Mouse (Mus musculus): ENCODE measurements around the gene Rhcg. TPM values are rescaled to one million over a fixed set of nuclear protein-coding genes. Genes with fewer than 3 reads are reported as not detected.

Gene Rhcg
- total RNA-seq, 2 experiments from 2014 or later, result 1.5 to 3.2 TPM

DNA sequence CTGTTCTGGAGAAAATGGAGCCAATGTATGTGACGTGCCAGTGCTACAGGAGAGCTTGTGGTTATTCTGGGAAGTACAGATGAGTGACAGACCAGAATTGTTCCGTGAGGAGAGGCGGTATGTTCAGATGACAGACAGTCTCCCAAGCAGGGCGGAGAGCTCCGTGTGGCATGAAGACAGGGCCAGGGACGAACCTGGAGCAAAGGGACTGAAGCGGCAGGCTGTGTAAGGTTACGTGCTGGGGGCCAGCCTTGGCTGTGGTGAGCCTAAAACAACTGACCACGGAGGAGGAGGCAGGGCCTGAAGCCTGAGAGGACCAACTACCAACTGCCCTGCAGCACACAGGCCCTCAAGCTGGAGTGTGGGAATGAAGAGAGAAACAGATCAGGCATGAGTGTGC is 5.6 kb downstream of the Rhcg start:
- intact Hi-C loops (cut with DNase I), result loop anchor here (2.0 to 10.0 kb wide), 3 partner anchors 35 to 173 kb away; no protein-coding TSS in a partner anchor
- DNase-seq (ENCODE audit: extremely low spot score in 1 of 2, low spot score in 2 of 2), result no peak

- DNase-seq (ENCODE audit: extremely low spot score in 1 of 2, low spot score in 2 of 2), result peak in 1 of 2 experiments; percentile 68
- intact Hi-C loops (cut with DNase I), result no loop called here
Measured at GRCm38 (mm10) chr7:79607263-79607921, 10.1 kb downstream of the Rhcg start.

GRCm38 (mm10) chr7:79606766-79607165 is 10.7 kb downstream of the Rhcg start:
- intact Hi-C loops (cut with DNase I), result no loop called here
- no peak for DNase-seq (ENCODE audit: extremely low spot score in 1 of 2, low spot score in 2 of 2)

DNA sequence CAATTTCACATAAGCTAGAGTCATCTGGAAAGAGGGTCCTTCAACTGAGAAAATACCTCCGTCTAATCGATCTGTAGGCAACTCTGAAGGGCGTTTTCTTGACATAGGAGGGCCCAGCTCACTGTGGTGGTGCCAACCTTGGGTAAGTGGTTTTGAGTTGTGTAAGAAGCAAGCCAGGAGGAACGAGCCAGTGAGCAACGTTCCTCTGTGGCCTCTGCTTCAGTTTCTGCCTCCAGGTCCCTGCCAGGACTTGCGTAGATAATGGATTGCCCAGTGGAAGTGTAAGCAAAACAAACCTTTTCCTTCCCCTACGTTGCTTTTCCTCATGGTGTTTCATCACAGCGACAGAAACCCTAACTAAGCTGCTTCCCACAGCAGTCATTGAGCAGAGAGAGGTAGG is 15.5 kb downstream of the Rhcg start:
- no peak for DNase-seq (ENCODE audit: extremely low spot score in 1 of 2, low spot score in 2 of 2)
- intact Hi-C loops (cut with DNase I), result no loop called here

DNA sequence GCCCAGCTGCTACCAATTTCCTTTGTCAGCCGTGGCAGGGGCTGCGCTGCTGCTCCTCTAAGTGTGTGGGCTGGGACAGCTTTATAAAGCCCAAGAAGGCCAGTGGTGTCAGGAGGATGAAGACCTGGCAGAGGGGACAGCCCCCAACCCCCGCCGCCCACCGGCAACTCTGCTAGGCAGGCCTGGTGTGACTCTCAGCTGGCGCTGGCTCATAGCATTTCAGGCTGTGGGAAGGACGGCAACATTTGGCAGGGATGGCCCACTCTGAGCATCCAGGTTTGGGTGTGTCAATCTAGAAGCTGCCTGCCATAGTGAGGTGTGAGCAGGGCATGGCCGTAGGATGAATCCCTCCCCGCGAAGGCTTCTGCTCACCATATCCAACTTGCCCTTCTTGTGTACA is 17.3 kb downstream of the Rhcg start:
- DNase-seq (ENCODE audit: extremely low spot score in 1 of 2, low spot score in 2 of 2), result no peak
- intact Hi-C loops (cut with DNase I), result no loop called here

GRCm38 (mm10) chr7:79594854-79595253 is 22.6 kb downstream of the Rhcg start:
- intact Hi-C loops (cut with DNase I), result loop anchor here (1.0 to 10.0 kb wide), 3 partner anchors 48 to 220 kb away; no protein-coding TSS in a partner anchor
- DNase-seq (ENCODE audit: extremely low spot score in 1 of 2, low spot score in 2 of 2), result peak; percentile 72 to 82

DNA sequence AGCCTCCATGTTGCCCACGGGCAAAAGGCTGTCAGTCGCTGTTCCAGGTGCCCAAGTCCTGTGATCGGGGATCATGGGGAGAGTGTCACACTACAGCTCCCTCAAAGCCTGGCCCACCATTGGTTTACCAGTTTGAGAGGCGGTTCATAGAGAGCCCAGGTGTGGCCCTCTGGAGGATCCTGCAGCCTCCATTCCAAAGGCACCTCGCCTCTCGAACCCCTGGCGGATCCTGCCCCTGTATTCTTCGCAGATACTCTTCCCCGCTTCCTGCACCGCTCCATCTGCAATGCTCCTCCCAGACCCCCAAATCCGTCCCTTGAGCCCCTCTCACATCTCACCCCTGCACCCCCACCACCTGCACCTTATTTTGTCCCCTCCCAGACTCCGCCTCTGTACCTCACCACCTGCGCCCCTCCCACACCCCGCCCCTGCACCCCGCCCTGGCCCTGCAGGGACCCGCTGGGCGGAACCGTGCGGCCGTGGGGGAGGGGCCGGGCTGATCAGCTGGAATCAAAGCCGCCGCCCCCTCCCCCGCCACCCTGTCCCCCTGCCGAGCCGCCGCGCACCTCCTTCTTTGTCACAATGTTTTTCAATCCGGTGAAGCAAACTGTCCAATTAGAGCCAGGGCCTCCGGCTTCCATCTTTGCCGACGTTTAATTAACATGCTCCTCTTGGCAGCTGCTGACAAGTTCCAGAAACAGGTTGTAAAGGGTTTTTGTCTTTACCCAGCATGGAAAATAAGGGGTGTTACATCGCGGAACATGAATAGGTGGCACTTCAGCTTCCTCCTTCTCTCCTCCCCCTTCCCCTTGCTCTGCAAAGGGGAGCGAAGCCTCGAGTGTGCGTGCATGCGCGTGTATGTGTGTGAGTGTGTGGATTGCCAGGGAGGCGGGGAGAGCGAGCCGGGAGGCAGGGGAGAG is 25.4 kb downstream of the Rhcg start:
- intact Hi-C loops (cut with DNase I), result loop anchor here (1.0 to 10.0 kb wide), 3 partner anchors 15 to 217 kb away; no protein-coding TSS in a partner anchor
- peak; percentile 83 to 85 for DNase-seq (ENCODE audit: extremely low spot score in 1 of 2, low spot score in 2 of 2)

DNA sequence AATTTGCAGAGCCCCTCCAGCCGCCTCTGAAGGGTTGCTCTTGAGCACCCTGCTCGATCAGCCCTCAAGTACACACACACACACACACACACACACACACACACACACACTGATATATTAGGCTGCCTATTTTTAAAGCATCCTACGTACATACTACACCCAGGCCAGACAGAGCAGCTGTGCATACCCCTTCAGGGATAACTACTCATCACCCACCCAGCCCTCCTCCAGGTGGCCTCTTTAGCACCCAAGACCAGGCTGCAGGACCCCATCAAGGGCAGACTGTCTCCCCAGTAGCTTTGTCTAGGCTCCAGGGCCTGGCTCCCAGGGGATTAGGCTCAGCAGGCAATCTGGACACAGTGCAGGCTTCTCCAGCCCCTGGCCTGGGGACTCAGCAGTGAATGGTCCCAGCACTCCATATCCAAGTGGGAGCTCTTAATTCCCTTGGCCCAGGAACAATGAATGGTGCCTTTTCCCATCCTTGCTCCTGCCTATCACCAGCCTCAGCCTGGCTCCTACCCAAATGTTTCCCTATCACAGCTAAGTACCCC is 26.8 kb downstream of the Rhcg start:
- DNase-seq (ENCODE audit: extremely low spot score in 1 of 2, low spot score in 2 of 2), result no peak
- intact Hi-C loops (cut with DNase I), result loop anchor here (2.0 to 10.0 kb wide), 2 partner anchors 14 to 216 kb away; no protein-coding TSS in a partner anchor

- no peak for DNase-seq (ENCODE audit: extremely low spot score in 1 of 2, low spot score in 2 of 2)
- intact Hi-C loops (cut with DNase I), result loop anchor here (2.0 to 10.0 kb wide), 2 partner anchors 13 to 215 kb away; no protein-coding TSS in a partner anchor
Measured at GRCm38 (mm10) chr7:79589763-79590559, 27.5 kb downstream of the Rhcg start.

DNA sequence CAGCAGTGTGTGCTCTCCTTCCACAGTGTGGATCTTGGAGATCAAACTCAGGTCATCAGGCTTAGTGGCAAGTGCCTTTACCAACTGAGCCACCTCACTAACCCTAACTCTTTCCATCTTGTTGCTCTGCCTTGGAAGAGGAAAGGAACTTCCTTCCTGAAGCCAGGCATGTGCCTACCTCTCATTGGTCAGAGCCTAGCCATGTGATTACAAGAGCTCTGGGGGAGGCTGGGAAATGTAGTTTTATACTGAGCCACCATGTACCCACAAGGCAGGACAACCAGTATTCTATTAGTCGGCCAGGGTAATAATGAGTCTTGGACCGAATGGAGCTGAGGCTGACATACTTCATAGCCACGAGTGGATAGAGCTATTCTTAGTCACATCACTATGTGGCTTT is 29.2 kb downstream of the Rhcg start:
- intact Hi-C loops (cut with DNase I), result no loop called here
- DNase-seq (ENCODE audit: extremely low spot score in 1 of 2, low spot score in 2 of 2), result no peak

- intact Hi-C loops (cut with DNase I), result no loop called here
- peak; percentile 48 to 57 for DNase-seq (ENCODE audit: extremely low spot score in 1 of 2, low spot score in 2 of 2)
Measured at GRCm38 (mm10) chr7:79578851-79579241, 38.6 kb downstream of the Rhcg start.

- intact Hi-C loops (cut with DNase I), result loop anchor here (2.0 kb wide), 1 partner anchor 13 kb away; no protein-coding TSS in a partner anchor
- peak in 1 of 2 experiments; percentile 53 for DNase-seq (ENCODE audit: extremely low spot score in 1 of 2, low spot score in 2 of 2)
Measured at GRCm38 (mm10) chr7:79577931-79578850, 39.3 kb downstream of the Rhcg start.

- peak in 1 of 2 experiments; percentile 71 for DNase-seq (ENCODE audit: extremely low spot score in 1 of 2, low spot score in 2 of 2)
- intact Hi-C loops (cut with DNase I), result loop anchor here (2.0 kb wide), 1 partner anchor 14 kb away; no protein-coding TSS in a partner anchor
Measured at GRCm38 (mm10) chr7:79577096-79577874, 40.2 kb downstream of the Rhcg start.

- intact Hi-C loops (cut with DNase I), result loop anchor here (2.0 kb wide), 1 partner anchor 14 kb away; no protein-coding TSS in a partner anchor
- peak in 1 of 2 experiments; percentile 74 for DNase-seq (ENCODE audit: extremely low spot score in 1 of 2, low spot score in 2 of 2)
Measured at GRCm38 (mm10) chr7:79576659-79577058, 40.8 kb downstream of the Rhcg start.

- intact Hi-C loops (cut with DNase I), result no loop called here
- DNase-seq (ENCODE audit: extremely low spot score in 1 of 2, low spot score in 2 of 2), result peak in 1 of 2 experiments; percentile 71
Measured at GRCm38 (mm10) chr7:79572191-79572818, 45.2 kb downstream of the Rhcg start.

DNA sequence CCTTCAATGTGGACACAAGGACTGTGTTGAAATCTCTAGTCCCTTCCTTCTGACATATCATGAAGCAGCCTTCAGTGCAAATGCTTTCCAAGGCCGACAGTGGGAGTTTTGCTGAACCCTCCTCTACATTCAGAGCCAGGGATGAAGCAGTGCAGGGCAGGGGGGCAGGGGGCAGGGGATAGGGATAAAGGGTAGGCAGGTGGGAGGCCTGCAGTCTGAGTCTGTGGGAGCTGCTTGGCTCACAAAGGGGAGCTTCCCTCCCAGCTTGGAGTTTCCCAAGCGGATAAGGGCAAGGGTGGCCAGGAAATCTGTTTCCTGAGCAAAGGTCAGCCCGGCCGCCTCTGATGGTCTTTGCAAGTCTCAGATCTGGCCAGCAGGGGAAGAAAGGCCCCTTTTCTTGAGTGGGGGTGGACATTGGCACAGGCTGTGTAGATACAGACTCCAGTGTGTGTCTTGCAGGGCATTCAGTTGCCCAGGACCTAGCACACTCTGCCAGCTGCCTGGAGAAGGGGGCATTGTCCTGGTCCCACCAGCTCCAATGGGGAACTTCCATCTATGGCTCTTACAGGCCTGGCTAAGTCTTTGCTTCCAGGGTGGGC is 48.4 kb downstream of the Rhcg start:
- peak; percentile 75 to 80 for DNase-seq (ENCODE audit: extremely low spot score in 1 of 2, low spot score in 2 of 2)
- intact Hi-C loops (cut with DNase I), result no loop called here

Data from left cerebral cortex, postnatal 10 days (tissue).